Mouse (Mus musculus) liver, embryonic 14.5 days (tissue): Measurements from ENCODE around the gene Man1a.

Source experiments
- CTCF ChIP-seq: IDR thresholded peaks from 2 replicates; pipeline ENCODE4 v1.5.1; 2016; ENCODE audit warnings: antibody characterized with exemption, low read depth, control low read depth
- EP300 ChIP-seq: IDR thresholded peaks from 2 replicates; pipeline ENCODE4 v1.6.1; 2016; ENCODE audit warnings: antibody characterized with exemption, low read depth

DNA sequence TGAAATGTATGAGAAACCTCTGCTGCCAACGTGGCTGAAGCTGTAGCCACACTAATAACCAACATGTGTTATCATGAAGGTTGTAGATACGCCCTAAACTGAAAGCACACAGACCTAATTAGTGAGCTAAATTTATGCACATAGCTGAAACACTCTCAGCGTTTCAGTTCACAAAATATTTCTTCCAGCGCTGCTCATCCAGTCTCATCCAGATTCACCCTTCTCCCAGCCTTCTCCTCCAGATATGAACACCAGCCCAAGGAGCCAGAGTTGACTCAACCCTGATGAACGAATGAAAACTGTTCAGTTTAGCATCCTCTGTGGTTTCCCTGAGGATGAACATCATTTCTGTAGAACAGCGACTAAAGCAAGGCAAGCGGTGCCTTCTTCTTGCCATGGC, 15.8 kb downstream of the Man1a start:
- no peak for TF ChIP-seq CTCF
- no peak for TF ChIP-seq EP300
